Mouse (Mus musculus) intestine, postnatal 0 days (tissue): ENCODE results near the gene Prr5l. TPM values are rescaled to one million over a fixed set of nuclear protein-coding genes. Genes with fewer than 3 reads are reported as not detected.

Experiments used
- ATAC-seq: fragments of 200-750 bp; cut with Nextera tagmentation; 2 replicates; pipeline ENCODE4 v1.8.0; 2017; ENCODE audit warnings: mild to moderate bottlenecking, moderate TSS enrichment, moderate library complexity
- H3K27ac ChIP-seq: fragments of 300-500 bp; sonication (generic); 2 replicates; pipeline ENCODE4 v1.5.1; 2014; ENCODE audit warnings: mild to moderate bottlenecking, low read depth, low read length, moderate library complexity
- H3K27me3 ChIP-seq: fragments of 300-500 bp; sonication (generic); replicated peaks from 2 replicates; pipeline ENCODE4 v1.6.1; 2014; ENCODE audit warnings: low read length, mixed read lengths; ENCODE audit not compliant: control insufficient read depth, insufficient read depth
- H3K36me3 ChIP-seq: fragments of 300-500 bp; sonication (generic); 2 replicates; pipeline ENCODE4 v1.6.1; 2014; ENCODE audit warnings: mild to moderate bottlenecking, moderate library complexity; ENCODE audit not compliant: control insufficient read depth, insufficient read depth
- H3K4me1 ChIP-seq: fragments of 300-500 bp; sonication (generic); replicated peaks from 2 replicates; pipeline ENCODE4 v1.6.1; 2014; ENCODE audit warnings: antibody characterized with exemption, low read length, mixed read lengths; ENCODE audit not compliant: control insufficient read depth, insufficient read depth
- H3K4me2 ChIP-seq: fragments of 300-500 bp; sonication (generic); replicated peaks from 2 replicates; pipeline ENCODE4 v1.6.1; 2014; ENCODE audit warnings: low read depth, mild to moderate bottlenecking, moderate library complexity
- H3K4me3 ChIP-seq: fragments of 300-500 bp; sonication (generic); 2 replicates; pipeline ENCODE4 v1.5.1; 2014; ENCODE audit warnings: low read depth, low read length
- H3K9ac ChIP-seq: fragments of 300-500 bp; sonication (generic); 2 replicates; pipeline ENCODE4 v1.6.1; 2014; ENCODE audit warnings: mild to moderate bottlenecking, low read depth, low read length
- H3K9me3 ChIP-seq: fragments of 300-500 bp; sonication (generic); 2 replicates; pipeline ENCODE4 v1.6.1; 2016; ENCODE audit warnings: mixed run types; ENCODE audit not compliant: control insufficient read depth
- CTCF ChIP-seq: sonication (generic); IDR thresholded peaks from 2 replicates; pipeline ENCODE4 v1.5.1; 2016; ENCODE audit warnings: low read depth, mild to moderate bottlenecking, control low read depth, antibody characterized with exemption, moderate library complexity
- WGBS: fragments of 180-500 bp; shearing (Covaris S2); extraction: QIAGEN DNeasy Blood & Tissue Kit; methylation state at CpG from one replicate; pipeline ENCODE4 v1.1.7; 2014; 5-methylcytosine and 5-hydroxymethylcytosine counted together
- polyA plus RNA-seq: library from polyadenylated mRNA; unstranded; fragments of >200 nt; fragmentation: Nextera tagmentation; extraction: Ambion mirVana; gene quantifications from 2 replicates; pipeline ENCODE4 v1.2.1, GENCODE M21; 2015

Prr5l gene
- polyA plus RNA-seq, 1 experiment from 2014 or later: 36.4 TPM

GRCm38 (mm10) chr2:101905534-101906378 lies 22.9 kb upstream of the Prr5l start:
- Histone ChIP-seq H3K4me3 (peak overlapping the region; percentile 31), H3K27ac (no peak overlapping the region), H3K4me1 (no peaks in the 10 kb centered on the region), H3K27me3 (no peaks in the 10 kb centered on the region), H3K4me2 (peak overlapping the region; percentile 68), H3K9ac (no peak overlapping the region), H3K36me3 (peaks cover 6% of the 10 kb centered on the region), H3K9me3 (no peaks in the 10 kb centered on the region)
- TF ChIP-seq CTCF: peak; percentile 91
- 24% methylated on average over 21 of the region's 21 CpGs for WGBS
- ATAC-seq: peak; percentile 70

DNA sequence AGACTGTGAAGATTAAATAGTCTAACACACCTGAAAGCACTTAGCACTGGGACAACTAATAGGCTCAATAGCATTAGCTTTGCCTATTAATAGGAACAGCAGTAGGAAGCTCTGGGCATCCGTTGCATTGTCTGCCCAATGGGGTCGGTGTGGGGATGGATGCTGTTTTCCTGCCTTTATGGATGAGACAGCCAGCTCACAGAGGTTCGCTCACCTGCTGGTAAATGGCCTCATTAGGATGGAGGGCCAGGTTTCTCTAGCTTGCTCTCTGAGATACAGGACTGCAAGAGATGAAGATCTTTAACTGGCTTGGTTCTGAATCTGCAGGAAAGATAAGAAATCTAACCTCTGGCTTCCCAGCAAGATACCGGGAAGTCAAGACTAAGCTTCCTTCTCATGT lies 19.4 kb upstream of the Prr5l start:
- Histone ChIP-seq H3K36me3 (peaks cover 17% of the 10 kb centered on the region), H3K9ac (no peak overlapping the region), H3K9me3 (no peaks in the 10 kb centered on the region), H3K27ac (no peak overlapping the region), H3K4me1 (no peaks in the 10 kb centered on the region), H3K4me3 (no peak overlapping the region), H3K27me3 (no peaks in the 10 kb centered on the region), H3K4me2 (no peak overlapping the region)
- ATAC-seq: no peak
- no peak for TF ChIP-seq CTCF
- WGBS: 89% methylated on average over 4 of the region's 4 CpGs

DNA sequence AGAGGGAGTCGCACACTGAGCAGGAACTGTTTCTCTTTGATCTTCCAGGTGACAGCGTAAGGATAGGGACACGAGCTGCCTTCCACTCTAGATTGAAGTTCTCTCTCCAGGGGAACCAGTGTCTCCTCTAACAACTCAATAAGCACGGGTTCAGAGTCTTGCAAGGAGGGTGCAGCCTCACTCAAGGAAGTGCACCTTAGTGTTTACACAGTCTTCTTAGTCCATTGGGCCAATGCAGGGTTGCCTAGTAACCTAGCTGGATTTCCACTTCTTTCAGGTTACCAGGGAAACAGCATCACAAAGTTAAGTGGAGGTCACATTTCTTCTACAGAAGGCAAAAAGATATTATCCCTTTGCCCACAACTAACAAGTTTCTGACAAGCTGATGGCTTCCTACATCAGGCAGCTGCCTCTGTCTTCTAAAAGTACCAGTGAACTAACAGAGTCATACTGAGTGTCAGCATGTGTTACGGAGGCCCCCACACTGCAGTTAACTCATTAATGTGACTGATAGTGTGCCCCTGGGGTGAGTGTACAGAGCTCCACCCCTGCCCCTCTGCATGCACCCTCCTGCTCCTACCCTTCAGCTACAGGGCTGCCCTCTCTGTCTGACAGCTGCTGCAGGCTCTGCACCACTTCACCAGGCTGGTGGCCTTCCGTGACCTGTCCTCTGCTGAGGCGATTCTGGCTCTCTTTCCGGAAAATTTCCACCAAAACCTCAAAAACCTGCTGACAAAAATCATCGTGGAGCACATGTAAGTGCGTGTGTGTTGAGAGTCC lies 13.8 kb upstream of the Prr5l start:
- H3K4me1 ChIP-seq: no peaks in the 10 kb centered on the region
- peaks cover 33% of the 10 kb centered on the region for H3K36me3 ChIP-seq
- H3K27me3 ChIP-seq: no peaks in the 10 kb centered on the region
- 65% methylated on average over 10 of the region's 10 CpGs for WGBS
- H3K9me3 ChIP-seq: no peaks in the 10 kb centered on the region
- H3K4me2 ChIP-seq: no peak overlapping the region
- no peak overlapping the region for H3K27ac ChIP-seq
- ATAC-seq: peak; percentile 71
- no peak overlapping the region for H3K4me3 ChIP-seq
- H3K9ac ChIP-seq: no peak overlapping the region
- TF ChIP-seq CTCF: no peak

DNA sequence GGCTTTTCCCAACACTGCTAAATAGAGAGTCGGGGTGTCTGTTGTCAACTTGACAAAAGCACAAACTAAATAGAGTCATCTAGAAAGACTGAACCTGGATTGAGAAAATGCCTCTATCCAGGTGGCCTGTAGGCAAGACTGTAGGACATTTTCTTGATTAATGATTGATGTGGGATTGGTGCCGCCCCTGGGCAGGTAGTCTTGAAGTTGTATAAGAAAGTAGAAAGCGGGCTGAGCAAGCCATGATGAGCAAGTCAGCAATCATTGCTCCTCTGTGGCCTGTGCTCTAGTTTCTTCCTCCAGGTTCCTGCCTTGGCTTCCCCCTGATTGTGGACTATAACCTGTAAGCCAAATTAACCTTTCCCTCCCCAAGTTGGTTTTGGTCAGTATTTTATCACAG lies 11.3 kb upstream of the Prr5l start:
- WGBS: 67% methylated on average over 3 of the region's 3 CpGs

DNA sequence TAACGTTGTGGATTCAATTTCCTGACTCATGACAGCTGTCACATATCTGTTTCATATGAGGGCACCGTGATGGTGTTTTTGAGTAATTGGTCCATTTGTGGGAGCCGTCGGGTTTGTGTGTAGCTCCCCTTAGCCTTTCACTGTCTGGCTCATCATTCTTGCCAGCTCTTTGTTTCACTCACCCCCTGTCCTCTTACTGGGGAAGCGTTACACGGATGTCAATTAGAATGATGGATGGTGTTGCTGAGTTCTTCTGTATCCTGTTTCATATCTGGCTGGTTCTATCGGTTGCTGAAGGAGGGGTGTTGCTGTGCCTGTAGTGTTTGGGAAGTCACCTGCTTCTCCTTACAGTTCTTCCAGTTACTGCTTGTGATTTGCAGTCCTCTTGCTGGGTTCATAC lies 8.3 kb upstream of the Prr5l start:
- no peak for ATAC-seq
- H3K27ac ChIP-seq: no peak overlapping the region
- no peak overlapping the region for H3K4me2 ChIP-seq
- H3K36me3 ChIP-seq: peaks cover 6% of the 10 kb centered on the region; the same call in 1 of the 2 replicates
- no peak overlapping the region for H3K4me3 ChIP-seq
- no peaks in the 10 kb centered on the region for H3K9me3 ChIP-seq
- H3K9ac ChIP-seq: no peak overlapping the region
- TF ChIP-seq CTCF: no peak
- H3K27me3 ChIP-seq: no peaks in the 10 kb centered on the region
- H3K4me1 ChIP-seq: peaks cover 5% of the 10 kb centered on the region
- 58% methylated on average over 7 of the region's 7 CpGs for WGBS

More for the DNA sequence above, 11.3 kb upstream of the Prr5l start:
- TF ChIP-seq CTCF: no peak
- H3K9me3 ChIP-seq: no peaks in the 10 kb centered on the region
- no peak overlapping the region for H3K27ac ChIP-seq
- no peak overlapping the region for H3K4me2 ChIP-seq
- no peaks in the 10 kb centered on the region for H3K4me1 ChIP-seq
- ATAC-seq: no peak
- H3K9ac ChIP-seq: no peak overlapping the region
- H3K27me3 ChIP-seq: no peaks in the 10 kb centered on the region
- H3K4me3 ChIP-seq: no peak overlapping the region
- peaks cover 18% of the 10 kb centered on the region; the same call in 1 of the 2 replicates for H3K36me3 ChIP-seq

- TF ChIP-seq CTCF: no peak
- ATAC-seq: no peak
- Histone ChIP-seq H3K27me3 (no peaks in the 10 kb centered on the region), H3K4me2 (no peak overlapping the region), H3K4me1 (peaks cover 5% of the 10 kb centered on the region), H3K27ac (no peak overlapping the region), H3K36me3 (no peaks in the 10 kb centered on the region), H3K9ac (no peak overlapping the region), H3K9me3 (no peaks in the 10 kb centered on the region), H3K4me3 (no peak overlapping the region)
- WGBS: 94% methylated on average over 8 of the region's 8 CpGs
Measured at GRCm38 (mm10) chr2:101888886-101889285, 6.1 kb upstream of the Prr5l start.
